Mouse (Mus musculus) heart, postnatal 14 days (tissue): ENCODE results near the gene Gpd2. TPM values are rescaled to one million over a fixed set of nuclear protein-coding genes. Genes with fewer than 3 reads are reported as not detected.

Experiments
- DNase-seq, 2 experiments: peaks; one replicate each; pipeline ENCODE4 v3.0.0; 2021 to 2022
- intact Hi-C: fragments of 180-260 bp; cut with DNase I; formaldehyde crosslinking; loops from one replicate; pipeline ENCODE4 v1.15.1; 2025
- long read RNA-seq, 2 experiments: library from polyadenylated mRNA; stranded (forward); transcript quantifications; one replicate each; pipeline ENCODE4 v2.0.0; 2021
- total RNA-seq, 2 experiments: library from RNA; stranded (reverse); gene quantifications; 2 replicates each; pipeline ENCODE4 v1.2.3; 2021

Gpd2 gene
- total RNA-seq: 10 to 100 TPM; 14.5 to 22.0 TPM
- long read RNA-seq, experiment 1, full-length matches to known transcripts: 9 of 11 reads
- long read RNA-seq, experiment 1, partial matches to known transcripts: 0 of 11 reads
- long read RNA-seq, experiment 1, other reads (novel, unspliced or antisense): 2 of 11 reads
- long read RNA-seq, experiment 2, full-length matches to known transcripts: 18 of 19 reads
- long read RNA-seq, experiment 2, partial matches to known transcripts: 1 of 19 reads
- long read RNA-seq, experiment 2, other reads (novel, unspliced or antisense): 0 of 19 reads

GRCm38 (mm10) chr2:57237475-57237919 is at the start of gene Gpd2:
Gene Gpd2, plus strand, starts transcription at chr2:57237635.
- intact Hi-C loops: no loop called here
- no peak for DNase-seq

- intact Hi-C loops: no loop called here
- no peak for DNase-seq
Measured at GRCm38 (mm10) chr2:57188237-57188636, 49.2 kb upstream of the Gpd2 start.

DNA sequence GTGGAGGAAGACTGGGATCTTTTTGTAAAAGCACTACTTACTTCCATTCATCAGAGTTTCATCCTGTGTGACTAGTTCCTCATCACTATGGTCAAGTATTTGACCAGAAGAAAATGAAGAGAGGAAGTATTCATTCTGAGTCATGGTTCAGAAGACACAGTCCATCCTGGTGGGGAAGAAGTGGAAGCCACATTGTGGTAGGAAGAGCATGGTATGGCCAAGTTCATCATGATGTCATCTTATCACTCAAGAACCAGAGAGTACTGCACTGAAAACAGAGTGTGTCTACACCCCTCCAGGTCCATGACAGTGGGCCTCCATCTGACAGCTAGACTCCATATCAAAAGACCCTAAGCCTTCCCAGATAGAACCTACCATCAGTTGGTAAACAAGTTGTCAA is 46.6 kb upstream of the Gpd2 start:
- DNase-seq: no peak
- intact Hi-C loops: no loop called here

DNA sequence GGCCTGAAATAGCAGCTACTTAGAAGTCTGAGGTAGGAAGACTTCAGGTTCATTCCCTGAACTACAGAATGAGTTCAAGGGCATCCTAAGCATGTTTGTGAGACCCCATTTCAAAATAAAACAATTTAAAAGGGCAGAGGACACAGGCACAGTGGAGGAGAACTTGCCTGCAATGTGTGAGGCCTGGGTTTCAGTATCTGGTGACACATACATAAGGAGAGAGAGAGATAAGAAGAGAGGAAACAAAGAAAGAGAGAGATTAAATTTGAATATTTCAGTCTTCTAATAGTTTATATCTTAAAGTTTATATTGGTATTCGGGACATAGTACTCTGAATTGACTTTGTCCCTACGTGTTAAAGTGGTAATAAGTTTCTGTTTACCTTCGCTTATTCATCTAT is 38.4 kb upstream of the Gpd2 start:
- intact Hi-C loops: no loop called here
- DNase-seq: no peak

- intact Hi-C loops: no loop called here
Measured at GRCm38 (mm10) chr2:57208472-57209083, 28.9 kb upstream of the Gpd2 start.

GRCm38 (mm10) chr2:57211049-57212001 is 26.1 kb upstream of the Gpd2 start:
- intact Hi-C loops: no loop called here

More at GRCm38 (mm10) chr2:57208472-57209083, 28.9 kb upstream of the Gpd2 start:
- DNase-seq: no peak

GRCm38 (mm10) chr2:57213364-57213763 is 24.1 kb upstream of the Gpd2 start:
- DNase-seq: no peak
- intact Hi-C loops: no loop called here

More at GRCm38 (mm10) chr2:57211049-57212001, 26.1 kb upstream of the Gpd2 start:
- DNase-seq: no peak

- DNase-seq: no peak
- intact Hi-C loops: no loop called here
Measured at GRCm38 (mm10) chr2:57223288-57224026, 14.0 kb upstream of the Gpd2 start.

GRCm38 (mm10) chr2:57225236-57225635 is 12.2 kb upstream of the Gpd2 start:
- no peak for DNase-seq
- intact Hi-C loops: no loop called here

DNA sequence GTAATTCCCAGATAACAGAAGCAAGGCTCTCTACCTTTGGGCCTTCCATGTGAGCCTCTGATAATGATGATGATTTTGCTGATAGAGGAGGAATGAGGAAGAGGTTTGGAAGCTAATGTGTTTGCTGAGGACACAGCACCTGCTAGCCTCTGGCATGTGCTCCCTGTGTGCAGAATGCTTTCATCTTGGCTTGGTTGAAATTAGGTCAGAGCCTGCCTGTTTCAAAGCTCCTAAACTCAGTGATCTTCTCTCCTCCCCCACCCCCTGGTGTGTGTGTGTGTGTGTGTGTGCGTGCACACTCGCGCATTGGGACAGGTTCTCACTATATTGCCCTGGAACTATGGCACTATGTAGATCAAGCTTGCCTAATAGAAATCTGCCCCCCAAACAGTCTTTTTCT is 10.0 kb upstream of the Gpd2 start:
- DNase-seq: no peak
- intact Hi-C loops: no loop called here

DNA sequence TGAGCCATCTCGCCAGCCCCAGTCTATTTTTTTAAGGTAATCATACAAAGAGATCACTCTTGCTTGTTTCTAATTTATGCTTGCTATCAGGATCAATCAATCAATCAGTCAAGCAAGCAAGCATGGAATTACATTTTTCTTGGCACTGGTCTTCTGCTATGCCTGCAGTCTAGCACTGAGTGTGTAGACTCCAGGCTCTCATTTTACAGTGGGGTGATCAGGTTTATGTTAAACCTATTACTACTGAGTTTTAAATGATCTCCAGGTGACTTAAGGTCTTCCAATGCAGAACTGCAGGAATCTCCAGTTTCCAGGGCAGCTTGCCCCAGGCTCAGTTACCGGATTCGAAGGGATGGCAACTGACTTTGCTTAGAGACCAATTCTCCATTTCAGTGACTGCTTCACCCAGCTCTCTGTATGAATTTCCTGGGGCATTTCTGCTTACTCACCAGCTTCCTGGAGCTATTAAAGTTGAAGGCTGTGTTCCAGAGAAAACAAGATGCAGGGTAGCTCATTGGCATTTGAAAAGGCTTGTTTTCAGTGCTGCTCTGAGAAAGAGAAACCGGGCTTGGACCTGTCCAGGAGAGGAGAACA is 7.7 kb upstream of the Gpd2 start:
- intact Hi-C loops: no loop called here
- no peak for DNase-seq

GRCm38 (mm10) chr2:57231432-57231831 is 6.0 kb upstream of the Gpd2 start:
- intact Hi-C loops: no loop called here
- no peak for DNase-seq

DNA sequence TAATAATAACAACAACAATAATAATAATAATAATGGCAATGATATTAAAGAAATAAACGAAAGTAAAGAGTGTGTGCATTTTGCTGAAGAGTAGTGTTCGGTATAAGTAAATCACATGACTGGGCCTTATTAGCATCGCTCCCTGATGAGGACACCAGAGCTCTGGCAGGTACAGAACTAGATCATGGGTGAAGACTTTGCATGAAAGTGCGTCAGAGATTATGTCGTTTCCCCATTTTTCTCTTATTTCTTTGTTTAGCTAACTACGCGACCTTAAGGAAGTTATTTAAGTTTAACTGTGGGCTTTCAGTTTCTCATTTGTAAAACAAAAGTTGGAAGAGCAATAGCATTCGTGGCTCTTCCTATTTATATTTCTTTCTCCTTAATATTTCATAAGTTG is 5.1 kb upstream of the Gpd2 start:
- intact Hi-C loops: no loop called here
- DNase-seq: no peak

- DNase-seq: no peak
- intact Hi-C loops: no loop called here
Measured at GRCm38 (mm10) chr2:57236246-57236645, 1.2 kb upstream of the Gpd2 start.

GRCm38 (mm10) chr2:57237026-57237425 is 409 bp upstream of the Gpd2 start:
- intact Hi-C loops: no loop called here

GRCm38 (mm10) chr2:57237920-57238613 is 632 bp downstream of the Gpd2 start:
- peak; percentile 92 for DNase-seq
- intact Hi-C loops: loop anchor here (2.0 kb wide), 2 partner anchors 55 to 123 kb away; no protein-coding TSS in a partner anchor

More at GRCm38 (mm10) chr2:57237026-57237425, 409 bp upstream of the Gpd2 start:
- DNase-seq: no peak

DNA sequence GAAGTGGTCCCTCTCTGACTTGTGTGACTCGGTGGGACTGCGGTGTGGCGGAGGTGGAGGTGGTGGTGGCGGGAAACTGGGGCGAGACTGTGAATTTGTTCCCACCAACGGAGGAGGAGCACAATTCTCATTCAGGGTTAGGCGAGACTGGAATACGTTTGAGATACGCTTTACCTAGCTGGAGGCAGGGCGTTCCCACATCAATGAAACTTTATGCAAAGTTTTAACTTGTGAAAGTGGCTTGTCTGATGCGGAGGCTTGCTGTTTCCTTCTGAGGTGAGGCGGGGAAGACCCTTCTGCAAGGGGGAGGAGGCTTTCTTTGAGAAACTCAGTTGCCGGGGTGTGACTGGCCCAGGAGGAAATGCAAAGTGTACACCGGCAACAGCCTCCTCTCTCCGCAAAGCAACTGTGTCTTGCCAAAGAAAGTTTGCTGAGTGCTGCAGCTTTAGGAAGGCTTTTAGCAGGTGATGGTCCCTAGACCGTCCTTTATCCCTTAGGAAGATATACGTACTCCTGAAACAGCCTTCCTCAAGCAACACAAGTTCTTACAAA is 1.3 kb downstream of the Gpd2 start:
- peak in 1 of 2 experiments; percentile 8 for DNase-seq
- intact Hi-C loops: loop anchor here (2.0 kb wide), 2 partner anchors 56 to 124 kb away; no protein-coding TSS in a partner anchor

- intact Hi-C loops: loop anchor here (2.0 kb wide), 2 partner anchors 57 to 125 kb away; no protein-coding TSS in a partner anchor
Measured at GRCm38 (mm10) chr2:57239356-57239755, 1.9 kb downstream of the Gpd2 start.

DNA sequence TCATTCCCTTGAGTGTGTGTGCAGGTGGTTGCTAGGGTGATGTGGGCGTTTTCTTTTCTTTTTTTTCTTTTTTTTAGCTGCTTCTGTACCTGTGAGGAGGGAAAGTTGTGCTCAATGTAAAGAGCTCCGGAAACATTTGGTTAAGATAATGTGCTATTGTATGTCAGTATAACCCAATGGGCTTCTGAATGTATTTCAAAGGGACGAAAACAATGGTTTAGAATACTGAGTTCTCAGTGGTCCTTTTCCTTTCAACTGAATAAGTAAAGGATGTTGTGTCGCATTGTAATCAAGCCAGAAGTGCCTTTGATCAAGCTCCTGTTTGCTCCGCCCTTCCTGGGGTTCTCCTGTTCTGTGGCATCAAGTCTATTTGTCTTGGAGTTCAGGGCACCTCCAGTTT is 6.6 kb downstream of the Gpd2 start:
- intact Hi-C loops: no loop called here
- DNase-seq: no peak

More at GRCm38 (mm10) chr2:57239356-57239755, 1.9 kb downstream of the Gpd2 start:
- no peak for DNase-seq
